Comparison of ENCODE assay signal across 16 mouse cellular contexts in genomic region chr2:178567493-178567892, GRCm38 (mm10).
"Had no signal": no experiment of that assay in that cellular context is flagged by ENCODE, and none has a peak within 500 bp of the region (broad histone marks: within the 10 kb centered on the region; RNA-seq: fewer than 3 reads in every experiment).

No protein-coding gene starts in this region.

- H3K9ac ChIP-seq: neural tube, embryonic 12.5 days; neural tube, embryonic 13.5 days; stomach, embryonic 15.5 days had no signal

- H3K27ac ChIP-seq: neural tube, embryonic 12.5 days; neural tube, embryonic 13.5 days; stomach, embryonic 15.5 days; stomach, postnatal 0 days had no signal

- H3K36me3 ChIP-seq: neural tube, embryonic 12.5 days; neural tube, embryonic 13.5 days; stomach, embryonic 15.5 days had no signal

- H3K27me3 ChIP-seq: neural tube, embryonic 12.5 days; neural tube, embryonic 13.5 days; stomach, embryonic 15.5 days had no signal

- H3K4me1 ChIP-seq: neural tube, embryonic 13.5 days; stomach, embryonic 15.5 days had no signal

- H3K9me3 ChIP-seq: neural tube, embryonic 12.5 days; neural tube, embryonic 13.5 days; stomach, embryonic 15.5 days had no signal

- H3K4me3 ChIP-seq: neural tube, embryonic 12.5 days; neural tube, embryonic 13.5 days; stomach, embryonic 15.5 days had no signal

- DNase-seq: retina, postnatal 1 day; right cerebral cortex, adult 18-20 months; right cerebral cortex, postnatal 14 days; right cerebral cortex, postnatal 25 days; right cerebral cortex, postnatal 4 days; spleen, adult 18-20 months; thymus, adult 18-20 months; thymus, adult 2 months; thymus, postnatal 14 days; thymus, postnatal 25 days; thymus, postnatal 36 days; thymus, postnatal 4 days had no signal

- H3K4me2 ChIP-seq: neural tube, embryonic 12.5 days; neural tube, embryonic 13.5 days; stomach, embryonic 15.5 days had no signal
